Mouse (Mus musculus): ENCODE results near the gene Sema3g.

Sema3g gene

DNA sequence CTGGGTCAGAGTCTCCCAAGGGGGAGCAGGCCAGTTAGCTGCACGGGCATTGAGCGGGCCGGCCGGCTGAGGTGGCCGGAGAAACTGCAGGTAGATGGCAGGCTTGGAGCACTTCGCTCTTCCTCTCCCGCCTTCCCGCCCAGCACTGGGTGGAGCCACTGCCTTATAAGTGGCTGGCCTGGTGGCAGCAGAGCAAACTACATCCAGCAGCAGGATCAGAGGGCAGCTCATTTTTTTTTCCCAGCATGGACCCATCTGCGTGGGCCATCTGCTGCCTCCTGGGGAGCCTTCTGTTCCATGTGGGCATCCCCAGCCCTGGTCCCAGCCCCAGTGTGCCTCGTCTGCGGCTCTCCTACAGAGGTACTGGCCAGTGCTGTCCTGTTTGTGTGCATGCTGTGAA lies at the start of gene Sema3g:
Gene Sema3g (plus strand): TSS at position 195 of the 400 bp plus-strand sequence.
- no peak for DNase-seq (ENCODE audit: extremely low read depth, low read depth)

DNA sequence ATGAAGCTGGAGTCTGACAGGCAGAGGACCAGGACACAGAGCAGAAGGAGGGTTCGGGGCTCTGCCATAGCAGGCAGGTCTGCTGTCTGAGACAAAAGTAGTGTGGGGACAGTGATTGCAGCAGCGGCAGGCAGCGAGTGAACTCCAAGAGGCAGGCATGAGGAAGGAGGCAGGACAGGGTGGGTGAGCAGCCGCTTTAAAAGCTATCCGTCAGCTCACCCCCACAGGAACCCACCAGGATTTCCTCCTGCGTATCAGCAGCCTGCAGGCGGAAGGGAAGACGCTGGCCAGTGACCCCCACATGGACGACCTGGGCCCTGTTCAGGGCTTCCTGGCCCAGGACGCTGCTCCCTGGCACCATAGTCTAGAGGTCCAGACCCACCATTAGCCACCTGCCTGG lies 49.2 kb upstream of the Sema3g start, which contains the start of gene Stab1:
Gene Stab1 (minus strand): TSS at position 217 of the 400 bp plus-strand sequence.
- no peak for DNase-seq (ENCODE audit: extremely low read depth, low read depth)

DNA sequence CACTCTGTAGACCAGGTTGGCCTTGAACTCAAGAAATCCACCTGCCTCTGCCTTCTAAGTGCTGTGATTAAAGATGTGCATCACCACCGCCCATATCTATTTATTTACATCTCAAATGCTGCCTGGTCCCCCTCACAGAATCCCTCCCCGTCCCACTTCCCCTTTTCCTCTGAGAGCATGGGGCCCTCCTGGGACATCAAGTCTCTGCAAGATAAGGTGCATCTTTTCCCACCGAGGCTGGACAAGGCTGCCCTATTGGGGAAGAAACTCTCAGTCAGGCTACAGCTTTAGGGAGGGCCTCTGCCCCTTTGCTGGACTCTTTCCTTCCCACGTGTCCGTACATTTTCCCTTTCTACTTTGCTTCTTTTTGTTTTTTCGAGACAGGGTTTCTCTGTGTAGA lies 48.2 kb upstream of the Sema3g start:
- peak; percentile 62 for DNase-seq (ENCODE audit: extremely low read depth, low read depth)

DNA sequence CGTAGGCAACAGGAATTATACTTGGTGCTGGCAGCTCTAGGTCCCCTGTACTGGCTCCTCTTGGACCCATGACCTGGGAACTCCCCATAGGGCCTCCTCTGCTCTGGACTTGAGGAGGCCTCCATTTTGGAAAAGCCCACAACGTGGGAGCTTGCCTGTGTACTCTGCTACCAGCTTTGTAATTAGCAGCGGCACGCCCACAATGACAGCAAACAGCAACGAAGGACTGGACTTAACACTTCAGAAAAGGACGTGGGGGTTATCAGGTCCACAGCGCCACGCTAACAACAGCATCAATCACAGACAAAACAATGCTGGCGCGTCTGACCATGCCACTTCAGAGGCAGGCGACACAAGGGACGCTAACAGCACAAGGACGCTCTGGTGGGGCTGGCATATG lies 46.7 kb upstream of the Sema3g start:
- no peak for DNase-seq (ENCODE audit: extremely low read depth, low read depth)

DNA sequence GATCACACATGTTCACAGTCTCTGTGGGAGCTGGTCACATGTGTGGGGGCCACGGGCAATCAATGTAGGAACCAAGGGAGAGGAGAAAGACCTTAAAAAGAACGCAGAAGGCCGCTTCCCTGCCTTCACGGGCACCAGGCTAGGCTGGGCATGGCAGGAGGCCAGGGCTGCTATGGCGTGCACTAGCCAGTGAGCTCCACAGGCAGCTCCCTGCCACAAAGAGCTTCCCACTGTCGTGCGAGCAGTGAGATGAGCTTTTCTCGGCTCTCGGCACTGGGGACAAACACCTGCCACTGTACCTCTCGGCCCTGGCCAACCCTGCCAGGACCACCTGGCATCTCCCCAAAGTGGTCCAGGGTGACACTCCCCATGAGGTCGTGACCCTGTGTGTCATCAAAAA lies 46.3 kb upstream of the Sema3g start:
- no peak for DNase-seq (ENCODE audit: extremely low read depth, low read depth)

DNA sequence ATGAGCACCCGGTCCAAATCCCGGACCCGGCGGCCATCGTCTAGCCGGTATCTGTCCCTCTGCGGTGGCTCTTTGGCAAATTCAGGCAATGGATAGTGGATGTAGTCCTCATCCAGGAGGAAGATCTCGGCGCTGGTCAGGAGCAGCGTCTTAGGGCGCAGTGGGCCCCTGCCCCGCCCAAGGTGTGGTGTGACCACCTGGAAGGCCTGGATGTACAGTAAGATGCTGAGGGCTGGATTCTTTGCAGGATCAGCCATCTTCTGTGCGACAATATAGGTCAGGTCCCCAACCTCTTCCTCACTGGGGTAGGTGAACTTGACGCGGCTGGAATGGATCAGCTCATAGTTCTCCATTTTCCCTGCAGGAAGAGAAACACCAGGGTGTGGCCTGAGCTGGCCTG lies 45.8 kb upstream of the Sema3g start:
- no peak for DNase-seq (ENCODE audit: extremely low read depth, low read depth)

DNA sequence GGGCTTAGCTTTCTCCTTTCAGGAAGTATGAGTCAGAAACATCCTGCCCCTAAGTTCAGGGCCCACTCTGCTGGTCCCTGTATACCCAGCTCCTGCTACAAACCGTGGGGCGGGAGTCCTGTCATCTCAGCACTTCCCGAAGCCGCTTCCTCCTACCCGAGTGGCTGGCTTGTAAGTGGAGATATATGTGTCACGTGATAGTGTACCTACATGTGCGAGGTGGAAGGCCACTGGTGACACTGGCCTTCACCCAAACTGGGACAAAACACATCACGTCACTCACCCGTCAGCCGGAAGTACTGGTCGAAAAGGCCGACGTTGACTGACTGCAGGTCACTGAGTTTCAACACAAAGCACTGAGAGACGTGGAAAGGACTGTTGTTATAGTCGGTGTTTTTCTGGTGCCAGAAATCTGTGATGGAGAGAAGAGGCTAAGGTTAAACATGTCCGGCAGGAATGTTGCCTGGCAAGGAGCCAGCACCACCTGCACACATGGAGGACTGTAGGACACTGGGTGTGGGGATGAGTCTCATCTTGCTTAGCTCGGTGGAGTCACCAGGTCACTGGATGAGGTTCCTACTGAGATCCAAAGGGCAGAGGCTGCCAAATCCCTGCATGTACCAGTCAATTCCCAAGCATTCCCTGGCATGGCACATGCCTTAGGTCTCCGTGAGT lies 44.7 kb upstream of the Sema3g start:
- DNase-seq (ENCODE audit: extremely low read depth, low read depth) = no peak

DNA sequence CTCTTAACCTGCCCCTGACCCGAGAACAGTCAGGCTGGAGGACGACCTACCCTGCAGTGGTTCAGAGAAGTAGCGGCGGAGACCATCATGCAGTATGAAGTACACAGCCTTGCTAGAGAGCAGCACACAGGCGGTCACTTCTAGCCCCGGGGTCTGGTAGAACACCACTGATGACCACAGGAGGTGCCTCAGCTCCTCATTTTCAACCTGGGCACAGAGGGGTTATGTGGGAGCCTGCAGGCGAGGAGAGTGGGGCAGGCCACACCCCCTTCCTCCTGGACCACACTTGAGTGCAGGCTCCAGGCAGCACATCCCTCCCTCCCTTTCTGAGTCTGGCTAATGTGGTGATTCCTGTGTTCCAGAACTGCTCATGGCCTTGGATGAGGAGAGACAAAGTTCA lies 44.1 kb upstream of the Sema3g start:
- no peak for DNase-seq (ENCODE audit: extremely low read depth, low read depth)

DNA sequence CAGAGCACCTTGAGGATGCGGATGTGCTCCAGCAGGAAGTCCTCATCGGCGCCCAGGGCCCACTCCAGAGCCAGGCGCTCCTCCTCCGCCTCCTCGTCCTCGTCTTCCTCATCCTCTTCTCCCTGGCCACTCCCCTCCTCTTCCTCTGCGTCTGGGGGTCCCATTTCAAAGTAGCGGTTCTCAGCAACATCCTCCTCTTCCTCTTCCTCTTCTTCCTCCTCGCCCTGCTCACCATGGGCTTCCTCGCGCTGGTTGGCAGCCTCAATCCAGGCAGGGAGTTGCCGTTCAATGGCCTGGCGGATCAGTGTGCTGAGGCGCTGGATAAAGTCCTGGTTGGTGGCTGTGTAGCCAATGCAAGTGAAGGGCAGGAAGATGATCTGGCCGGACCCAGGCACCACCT lies 40.4 kb upstream of the Sema3g start:
- DNase-seq (ENCODE audit: extremely low read depth, low read depth) = no peak

DNA sequence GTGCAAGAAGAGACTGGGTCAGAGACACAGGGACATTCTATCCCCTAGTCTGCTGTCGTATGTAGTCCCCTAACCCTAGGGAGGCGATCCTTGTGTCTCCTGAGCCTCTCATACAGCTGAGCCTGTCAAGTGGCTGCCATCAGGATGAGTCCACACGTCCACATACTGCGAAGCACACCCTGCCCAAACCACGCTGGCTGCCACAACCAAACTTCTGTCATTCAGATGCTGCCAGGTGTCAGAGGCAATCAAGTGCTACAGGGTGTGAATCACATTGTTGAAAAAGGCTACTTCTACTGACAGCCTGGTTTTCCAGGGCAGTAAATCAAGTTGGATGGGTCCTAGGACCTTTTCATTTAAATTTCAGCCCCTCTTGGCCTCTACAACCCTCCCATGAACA lies 39.9 kb upstream of the Sema3g start:
- no peak for DNase-seq (ENCODE audit: extremely low read depth, low read depth)

DNA sequence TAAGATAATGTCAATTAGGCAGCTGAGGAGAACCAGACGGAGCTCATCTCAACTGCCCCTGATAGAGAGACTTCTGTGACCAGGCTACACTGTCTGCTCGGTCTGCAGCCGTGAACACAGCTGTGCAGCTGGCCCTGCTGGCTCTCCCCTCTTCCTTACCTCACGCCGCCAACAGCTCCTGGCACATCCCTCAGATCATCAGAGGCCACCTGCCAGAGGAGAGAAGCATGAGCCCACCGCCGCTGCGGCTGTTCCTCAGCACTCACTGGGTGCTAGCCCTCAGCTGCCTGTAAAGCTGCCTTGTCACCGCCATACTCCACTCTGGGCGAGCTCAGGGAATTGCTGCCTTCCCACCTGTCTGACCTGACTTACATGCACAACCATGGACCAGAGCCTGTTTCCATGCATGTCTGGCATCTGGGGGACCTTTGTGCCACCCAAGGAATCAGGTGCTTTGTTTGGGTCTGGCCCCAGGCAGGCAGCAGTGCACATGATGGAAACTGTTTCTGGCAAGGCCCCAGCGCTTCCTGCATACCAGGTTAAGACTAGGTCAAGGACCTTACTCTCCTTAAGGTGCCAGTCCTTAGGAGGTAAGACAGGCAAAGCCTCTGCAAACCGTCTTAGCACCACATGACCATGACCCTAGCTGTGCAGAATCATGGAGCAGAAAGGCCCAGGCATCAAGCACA lies 37.8 kb upstream of the Sema3g start:
- no peak for DNase-seq (ENCODE audit: extremely low read depth, low read depth)

DNA sequence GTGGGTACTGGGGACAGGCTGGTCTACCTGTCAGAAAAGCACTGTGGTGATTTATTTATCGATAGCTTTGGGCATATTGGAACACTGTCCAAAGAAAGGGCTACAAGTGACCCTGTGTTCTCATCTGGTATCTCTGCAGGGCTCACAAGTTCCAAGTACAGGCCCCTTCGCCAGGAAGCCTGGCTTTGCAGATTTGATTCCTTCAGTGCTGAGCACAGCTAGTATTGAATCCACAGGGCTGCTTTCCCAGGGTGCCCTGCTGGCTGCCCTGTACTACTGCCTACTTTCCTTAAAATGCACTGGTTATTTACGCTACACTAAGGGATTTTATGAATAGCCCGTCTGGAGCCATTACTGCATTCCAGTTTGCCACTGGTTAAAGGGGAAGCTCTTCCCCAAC lies 36.1 kb upstream of the Sema3g start:
- DNase-seq (ENCODE audit: extremely low read depth, low read depth) = no peak

DNA sequence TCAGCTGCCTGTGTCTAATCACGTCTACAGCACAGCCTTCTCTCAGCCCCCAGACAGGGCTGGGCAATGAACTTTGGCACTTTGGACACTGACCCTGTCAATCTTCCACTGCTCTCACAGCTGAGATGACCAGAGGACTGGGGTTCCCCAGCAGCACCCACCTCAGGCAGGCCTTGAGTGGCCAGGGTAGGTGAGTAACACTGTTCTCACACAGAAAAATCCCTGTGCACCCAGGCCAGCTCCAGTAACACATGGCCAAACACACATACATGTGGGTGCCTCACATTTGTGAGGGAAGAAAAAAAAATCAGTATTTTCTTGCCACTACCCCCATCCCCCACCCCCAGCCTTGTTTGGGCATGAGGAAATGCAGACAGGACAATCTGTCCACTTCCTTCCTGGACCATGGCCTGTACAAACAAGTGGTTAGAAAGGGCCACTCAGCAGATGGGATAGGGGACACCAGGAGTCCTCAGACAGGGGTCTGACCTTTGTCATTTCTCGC lies 34.8 kb upstream of the Sema3g start:
- DNase-seq (ENCODE audit: extremely low read depth, low read depth) = no peak

DNA sequence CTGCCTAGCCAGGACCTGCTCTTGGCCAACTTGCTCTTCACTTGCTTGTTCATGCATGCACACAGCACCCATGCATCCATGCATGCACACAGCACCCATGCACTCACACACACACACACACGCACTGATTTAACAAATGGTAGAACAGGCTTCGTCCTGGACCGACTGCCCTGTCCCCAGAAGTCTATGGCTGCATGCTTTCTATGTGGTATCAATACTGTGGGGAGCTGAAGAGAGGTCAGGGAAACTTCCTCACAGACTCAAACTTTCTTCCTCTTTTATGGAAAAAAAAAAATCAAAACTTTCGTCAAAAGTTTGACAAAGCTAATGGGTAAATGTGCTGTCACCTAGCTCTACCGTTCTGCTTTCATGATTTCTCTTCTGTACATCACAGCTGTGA lies 34.1 kb upstream of the Sema3g start:
- no peak for DNase-seq (ENCODE audit: extremely low read depth, low read depth)

DNA sequence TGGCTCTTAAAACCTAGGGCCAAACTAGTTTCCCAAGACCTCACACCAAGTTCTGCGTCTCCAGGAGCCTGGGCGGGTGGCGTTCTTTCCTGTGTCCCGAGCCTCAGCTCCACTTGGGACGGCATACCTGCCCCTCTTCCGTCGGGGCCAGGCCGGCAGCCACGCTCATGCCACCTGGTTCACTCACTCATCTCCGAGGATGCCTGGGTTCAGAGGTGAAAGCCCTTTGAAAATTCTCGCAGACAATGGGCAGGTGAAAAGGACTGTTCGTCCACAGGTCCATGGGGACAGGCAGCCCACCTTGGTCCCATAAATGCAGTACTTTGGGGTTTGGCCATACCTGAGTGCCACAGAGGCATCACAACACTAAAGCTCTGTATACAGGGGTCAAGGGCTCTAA lies 33.5 kb upstream of the Sema3g start:
- no peak for DNase-seq (ENCODE audit: extremely low read depth, low read depth)

DNA sequence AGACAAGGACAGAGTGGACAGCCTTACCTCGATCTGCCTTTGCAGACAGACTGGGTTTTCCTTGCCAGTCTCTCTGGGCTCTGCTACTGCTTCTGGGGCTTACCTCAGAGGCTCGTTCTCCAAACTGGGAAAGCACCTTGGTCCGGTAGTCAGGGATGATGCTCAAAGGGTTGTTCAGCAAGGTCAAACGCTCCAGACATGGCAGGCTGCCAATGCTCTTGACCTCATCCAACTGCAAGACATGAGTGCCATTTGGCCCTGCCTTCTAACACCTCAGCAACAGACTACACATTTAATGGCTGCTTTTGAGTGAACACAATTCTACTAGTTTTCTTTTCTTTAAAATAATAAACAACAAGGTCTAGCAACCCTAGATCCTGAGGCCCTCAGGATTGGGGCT lies 31.0 kb upstream of the Sema3g start:
- DNase-seq (ENCODE audit: extremely low read depth, low read depth) = no peak

DNA sequence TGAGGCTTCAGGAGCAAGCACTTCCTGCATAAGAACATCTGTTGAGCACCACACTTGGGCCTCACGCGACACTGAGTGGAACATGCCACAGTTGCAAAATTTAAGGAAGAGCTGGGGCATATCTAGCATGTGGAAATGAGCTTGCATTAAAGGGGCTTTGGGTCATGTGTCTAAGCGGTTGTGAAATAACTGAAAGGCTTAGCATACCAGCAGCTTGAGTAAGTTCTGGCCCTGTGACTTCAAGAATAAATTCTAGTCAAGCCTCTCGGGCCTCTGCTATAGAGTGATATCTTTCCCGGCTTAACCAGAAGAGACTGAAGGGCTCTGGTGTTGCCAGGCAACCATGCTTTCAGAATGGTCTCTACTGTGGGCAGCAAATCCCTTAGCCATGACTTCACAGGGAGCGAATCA lies 28.9 kb upstream of the Sema3g start:
- no peak for DNase-seq (ENCODE audit: extremely low read depth, low read depth)

DNA sequence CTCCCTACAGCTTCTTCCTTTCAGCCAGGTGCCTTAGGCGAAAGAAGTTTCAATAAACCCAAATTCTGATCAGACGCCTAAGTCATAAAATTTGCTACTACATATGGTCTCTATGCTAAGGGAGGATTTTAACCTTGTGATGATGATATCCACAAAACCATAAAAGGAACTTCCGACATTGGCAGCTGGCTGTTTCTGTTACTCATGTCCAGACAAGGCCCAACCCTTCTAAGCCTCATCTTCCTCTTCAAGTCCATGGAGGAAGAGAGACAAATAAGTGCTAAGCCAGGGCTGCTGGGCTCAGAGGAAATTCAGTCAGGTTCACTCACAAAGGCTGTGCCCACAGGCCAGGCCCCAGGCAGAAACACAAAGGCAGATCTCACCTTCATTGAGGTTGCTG lies 28.3 kb upstream of the Sema3g start:
- DNase-seq (ENCODE audit: extremely low read depth, low read depth) = no peak

DNA sequence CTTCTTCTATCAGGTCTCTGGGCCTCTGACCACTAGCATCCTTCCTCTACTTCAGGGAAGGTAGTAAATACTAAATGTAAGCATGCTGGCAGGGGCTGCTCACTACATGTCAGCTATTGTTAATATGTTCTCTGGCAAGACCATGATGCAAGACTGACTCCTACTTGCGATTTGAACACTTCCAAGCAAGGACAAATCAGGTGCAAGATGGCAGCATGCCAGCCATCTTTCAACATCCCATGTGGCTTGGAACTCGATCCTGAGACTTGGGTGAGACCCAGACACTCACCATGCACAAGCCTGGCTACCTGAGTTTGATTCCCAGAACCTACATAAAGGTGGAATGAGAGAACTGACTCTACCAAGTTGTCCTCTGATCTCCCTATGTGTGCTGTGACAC lies 25.7 kb upstream of the Sema3g start:
- no peak for DNase-seq (ENCODE audit: extremely low read depth, low read depth)

DNA sequence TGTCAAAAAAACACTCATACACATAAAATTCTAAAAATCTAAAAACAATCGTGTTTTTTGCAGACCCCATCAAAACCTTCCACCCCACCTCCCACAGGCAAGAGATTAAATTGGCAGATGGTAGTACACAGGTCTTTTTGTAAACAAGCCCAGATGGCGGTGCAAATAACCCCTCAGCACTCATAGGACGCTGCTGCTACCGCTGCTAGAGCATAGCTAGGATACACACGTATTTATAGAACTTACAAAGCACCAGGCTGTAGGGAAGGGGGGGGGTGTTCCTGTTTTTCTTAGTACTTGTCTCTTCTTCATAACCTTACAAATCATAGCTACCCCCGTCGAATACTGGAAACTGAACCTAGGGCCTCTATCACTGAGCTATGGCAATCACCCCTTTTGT lies 23.9 kb upstream of the Sema3g start:
- no peak for DNase-seq (ENCODE audit: extremely low read depth, low read depth)

DNA sequence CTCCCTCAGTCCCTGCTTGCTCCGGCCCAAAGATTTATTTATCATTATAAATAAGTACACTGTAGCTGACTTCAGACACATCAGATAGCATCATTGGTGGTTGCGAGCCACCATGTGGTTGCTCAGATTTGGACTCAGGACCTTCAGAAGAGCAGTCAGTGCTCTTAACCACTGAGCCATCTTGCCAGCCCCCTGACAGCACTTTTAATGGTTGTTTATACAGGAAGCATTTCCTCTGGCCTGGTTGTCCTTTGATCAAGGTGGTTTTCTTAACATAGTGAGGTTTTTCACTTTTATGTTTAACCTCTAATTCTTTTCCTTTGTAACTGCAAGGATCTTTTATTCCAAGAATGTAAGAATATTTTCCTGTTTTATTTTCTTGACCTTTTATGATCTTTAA lies 23.2 kb upstream of the Sema3g start:
- DNase-seq (ENCODE audit: extremely low read depth, low read depth) = no peak

DNA sequence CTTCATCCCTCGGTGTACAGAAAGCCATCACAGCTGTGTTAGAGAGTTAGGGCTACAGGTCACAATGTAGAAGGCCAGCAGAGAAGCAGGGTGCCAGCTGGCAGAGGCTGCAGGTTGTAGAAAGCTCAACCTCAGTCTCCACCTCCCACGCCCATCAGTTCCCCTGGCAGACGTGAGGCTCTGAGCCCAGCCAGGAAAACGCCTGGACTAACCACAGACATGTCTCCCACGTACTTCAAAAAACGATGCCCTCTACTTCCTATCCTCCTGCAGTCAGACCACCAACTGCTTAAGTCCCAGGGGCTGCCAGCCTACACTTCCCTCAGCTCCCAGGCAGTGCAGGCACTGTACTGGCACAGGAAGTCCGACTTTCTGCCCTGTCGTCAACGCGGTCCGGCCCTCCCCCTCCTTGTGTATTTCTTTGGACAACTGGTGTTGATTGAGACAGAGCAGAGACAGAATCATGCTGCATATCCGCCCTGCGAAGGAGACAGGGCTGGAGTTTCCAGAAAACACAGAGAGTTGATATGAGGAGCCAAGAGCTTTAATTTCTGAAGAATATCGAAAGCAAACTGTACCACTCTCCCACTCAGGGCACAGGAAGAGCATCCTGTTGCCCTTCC lies 22.7 kb upstream of the Sema3g start:
- no peak for DNase-seq (ENCODE audit: extremely low read depth, low read depth)

DNA sequence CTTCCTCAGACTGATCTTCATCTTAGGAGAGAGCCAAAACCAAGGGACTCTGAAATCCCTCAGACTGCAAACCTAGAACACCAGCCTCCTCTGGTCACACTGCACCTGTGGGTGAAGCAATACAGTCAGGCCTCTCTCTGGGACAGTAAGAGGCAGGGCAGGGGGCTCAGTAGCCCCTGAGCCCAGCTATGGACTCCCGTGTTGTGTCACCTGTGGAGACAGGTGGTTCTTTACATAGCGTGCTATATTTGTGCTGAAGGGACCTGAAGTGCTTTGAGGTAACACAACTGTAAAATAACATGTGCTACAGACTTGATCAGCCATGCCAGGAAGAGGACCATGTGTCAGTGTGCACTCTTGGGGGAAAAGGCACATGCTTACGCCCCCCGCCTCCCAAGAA lies 22.1 kb upstream of the Sema3g start:
- no peak for DNase-seq (ENCODE audit: extremely low read depth, low read depth)
